Mouse (Mus musculus): ENCODE measurements around the gene Usp16. TPM values are rescaled to one million over a fixed set of nuclear protein-coding genes. Genes with fewer than 3 reads are reported as not detected.
"Not testable (repeated sequence)": the region's sequence is repeated elsewhere in the genome, so short reads cannot be mapped to it uniquely, and the experiment has no call there.

The Usp16 gene
- total RNA-seq, 2 experiments from 2014 or later, result 38.3 to 47.5 TPM

DNA sequence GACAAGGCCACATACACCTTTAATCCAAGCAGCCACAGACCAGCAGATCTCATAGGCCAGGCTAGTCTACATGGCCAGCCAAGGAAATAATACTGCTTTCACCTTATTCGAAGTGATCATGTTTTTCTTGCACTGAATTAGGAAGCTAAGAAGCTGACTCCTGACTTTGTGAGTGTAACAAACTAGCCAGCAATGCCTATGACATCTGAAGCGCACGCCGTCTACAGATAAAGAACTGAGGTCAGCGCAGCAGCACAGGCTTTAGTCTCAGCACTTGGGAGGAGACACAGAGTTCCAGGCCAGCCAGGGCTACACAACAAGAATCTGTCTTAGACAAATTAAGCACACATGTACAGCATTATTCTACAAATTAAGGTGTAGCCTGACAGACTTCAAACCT lies 32.2 kb downstream of the Usp16 start:
- DNase-seq, result no peak

DNA sequence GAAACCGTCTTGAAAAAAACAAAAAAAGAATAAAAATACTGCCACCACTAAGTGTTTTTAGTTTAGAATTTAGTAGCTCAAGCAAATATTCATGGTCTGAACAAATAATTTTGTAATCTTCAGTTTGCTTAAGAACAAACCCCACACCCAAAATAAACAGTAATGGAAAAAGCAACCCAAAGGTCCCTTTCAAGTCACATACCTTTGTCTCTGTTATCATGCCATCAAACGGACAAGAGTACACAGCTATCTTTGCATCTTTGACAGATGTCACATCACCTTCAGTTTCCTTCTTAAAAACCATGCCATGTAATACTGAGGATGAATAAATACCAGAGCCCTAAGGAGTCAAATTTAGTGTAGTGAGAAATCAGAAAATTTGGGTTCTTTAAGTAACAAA lies 34.1 kb downstream of the Usp16 start:
- no peak for DNase-seq

DNA sequence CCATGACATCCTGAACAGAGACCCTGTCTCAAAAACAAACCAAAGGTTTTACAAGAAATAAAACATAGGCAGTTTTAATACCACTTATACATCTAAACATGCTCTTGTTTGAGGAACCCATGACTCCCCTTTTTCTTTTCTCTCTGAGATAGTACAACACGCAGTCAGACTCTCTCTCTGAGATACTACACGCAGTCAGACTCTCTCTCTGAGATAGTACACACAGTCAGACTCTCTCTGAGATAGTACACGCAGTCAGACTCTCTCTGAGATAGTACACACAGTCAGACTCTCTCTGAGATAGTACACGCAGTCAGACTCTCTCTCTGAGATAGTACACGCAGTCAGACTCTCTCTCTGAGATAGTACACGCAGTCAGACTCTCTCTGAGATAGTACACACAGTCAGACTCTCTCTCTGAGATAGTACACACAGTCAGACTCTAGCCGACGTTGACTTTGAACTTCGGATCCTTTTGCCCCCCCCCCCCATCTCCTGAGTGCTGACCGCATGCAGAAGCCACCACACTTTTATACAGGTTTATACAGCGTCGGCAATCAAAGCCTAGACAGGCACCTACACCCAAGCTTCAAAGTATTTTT lies 37.8 kb downstream of the Usp16 start:
- not testable (repeated sequence) for DNase-seq

DNA sequence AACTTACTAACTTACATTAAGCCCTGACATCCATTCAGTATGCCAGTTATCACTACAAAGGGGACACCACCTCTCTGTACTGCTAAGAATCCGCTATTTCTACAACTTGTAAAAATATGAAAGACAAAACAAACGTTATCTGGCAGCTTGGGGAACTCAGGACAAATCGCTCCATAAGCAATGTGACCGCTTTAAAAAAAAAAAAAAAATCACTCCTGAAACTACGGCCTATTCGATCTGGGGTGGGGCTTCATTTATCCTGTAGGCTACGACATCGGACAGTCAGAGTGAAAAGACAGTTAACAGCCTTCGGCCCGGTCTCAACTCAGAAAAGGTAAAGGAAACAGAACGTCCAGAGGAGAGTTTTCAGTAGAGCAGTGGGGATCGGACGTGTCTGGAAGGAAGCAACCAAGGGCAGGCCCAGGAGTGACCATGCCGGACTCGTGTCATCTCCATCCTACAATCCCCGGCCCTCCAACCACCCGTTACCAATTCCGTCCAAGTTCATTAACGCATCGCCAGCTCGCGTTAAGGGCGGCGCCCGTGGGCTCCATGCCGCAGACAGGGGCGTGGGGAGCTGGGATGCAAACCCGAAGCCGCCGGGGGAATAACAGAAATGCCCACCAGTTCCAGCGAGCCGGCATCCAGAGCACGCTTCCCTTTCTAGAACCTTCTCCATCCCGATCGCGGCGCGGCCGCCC lies 40.6 kb downstream of the Usp16 start:
- DNase-seq, result no peak

DNA sequence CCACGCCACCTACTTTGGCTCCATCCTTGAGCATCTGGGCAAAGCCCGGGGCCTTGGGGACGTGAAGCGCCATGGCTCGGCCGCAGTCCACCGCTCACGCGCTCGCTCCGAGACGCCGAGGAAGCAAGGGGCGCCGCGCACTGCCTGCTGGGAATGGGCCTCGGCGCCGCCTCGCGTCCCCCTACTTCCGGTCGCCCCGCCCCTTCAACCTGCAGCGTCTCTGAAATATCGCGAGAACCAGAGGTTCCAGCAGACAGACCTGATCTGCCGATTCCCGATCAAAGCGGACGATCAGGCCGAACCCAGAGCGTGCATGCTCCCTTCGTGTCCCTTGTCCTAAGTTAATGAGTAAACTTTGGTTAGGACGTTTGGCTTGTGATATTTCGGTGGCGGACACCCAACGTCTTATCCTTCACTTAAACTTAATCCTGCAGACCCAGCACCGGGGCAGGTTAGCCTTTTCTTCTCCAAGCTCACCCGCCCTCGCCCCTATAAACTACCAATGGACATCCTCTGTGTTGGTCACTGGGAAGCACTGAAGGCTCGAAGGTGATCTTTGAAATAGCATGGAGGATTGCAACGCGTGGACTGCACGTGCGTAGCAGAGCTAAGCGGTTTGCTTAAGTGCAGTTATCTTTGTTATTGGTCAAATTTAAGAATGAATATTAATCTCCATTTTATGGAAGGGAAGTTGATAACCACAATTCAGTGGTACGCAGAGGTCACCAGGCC lies 41.4 kb downstream of the Usp16 start, which contains the start of gene Cct8:
Cct8 (minus strand) TSS at position 158 of the 732 bp plus-strand sequence.
- DNase-seq, result peak; percentile 95

DNA sequence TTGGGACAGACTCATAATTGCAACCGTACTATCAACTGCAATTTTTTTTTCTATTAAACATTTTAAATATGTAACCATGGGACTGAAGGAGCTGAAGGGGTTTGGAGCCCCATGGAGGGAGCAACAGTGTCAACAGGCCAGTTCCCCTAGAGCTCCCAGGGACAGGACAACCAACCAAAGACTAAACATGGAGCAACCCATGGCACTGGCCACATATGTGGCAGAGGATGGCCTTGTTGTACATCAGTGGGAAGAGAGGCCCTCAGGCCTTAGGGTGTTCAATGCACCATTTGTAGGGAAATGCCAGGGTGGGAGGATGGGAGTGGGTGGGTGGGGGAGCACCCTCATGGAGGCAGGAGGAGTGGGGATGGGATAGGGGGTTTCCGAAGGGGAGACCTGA lies 42.2 kb downstream of the Usp16 start:
- no peak for DNase-seq

DNA sequence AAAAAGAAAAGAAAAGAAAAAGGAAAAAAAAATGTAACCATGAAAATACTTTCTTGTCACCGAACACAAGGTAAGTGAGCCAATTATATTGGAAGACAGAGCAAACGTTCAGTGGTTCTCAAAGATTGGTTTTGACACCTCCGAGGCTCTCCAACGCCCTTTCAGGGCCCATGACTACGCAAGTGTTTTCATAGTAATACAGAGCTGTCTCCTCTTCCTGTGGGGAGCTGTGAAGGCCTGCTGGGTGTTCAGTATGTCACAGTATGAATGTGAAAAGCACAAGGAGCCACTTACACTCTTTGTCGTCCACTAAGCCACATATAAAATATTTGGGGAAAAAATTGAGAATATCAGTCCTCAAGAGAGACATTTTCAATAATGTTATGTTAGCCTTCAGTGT lies 42.7 kb downstream of the Usp16 start:
- no peak for DNase-seq

DNA sequence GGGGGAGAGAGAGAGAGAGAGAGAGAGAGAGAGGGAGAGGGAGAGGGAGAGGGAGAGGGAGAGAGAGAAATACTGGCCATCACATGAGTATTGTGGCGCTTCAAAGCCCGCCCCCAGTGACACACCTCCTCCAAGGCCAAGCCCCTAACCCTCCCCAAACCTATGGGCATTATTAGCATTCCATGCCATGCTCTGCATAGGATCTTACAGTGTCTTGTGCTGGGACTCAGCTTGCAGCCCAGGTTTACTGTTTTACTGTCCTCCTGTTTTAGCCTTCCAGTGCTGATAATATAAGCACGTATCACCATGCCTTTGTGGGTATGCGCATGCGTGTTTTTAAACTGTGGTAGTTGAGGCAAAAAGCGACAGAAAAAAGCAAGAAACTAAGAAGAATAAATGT lies 45.1 kb downstream of the Usp16 start:
- DNase-seq, result no peak

DNA sequence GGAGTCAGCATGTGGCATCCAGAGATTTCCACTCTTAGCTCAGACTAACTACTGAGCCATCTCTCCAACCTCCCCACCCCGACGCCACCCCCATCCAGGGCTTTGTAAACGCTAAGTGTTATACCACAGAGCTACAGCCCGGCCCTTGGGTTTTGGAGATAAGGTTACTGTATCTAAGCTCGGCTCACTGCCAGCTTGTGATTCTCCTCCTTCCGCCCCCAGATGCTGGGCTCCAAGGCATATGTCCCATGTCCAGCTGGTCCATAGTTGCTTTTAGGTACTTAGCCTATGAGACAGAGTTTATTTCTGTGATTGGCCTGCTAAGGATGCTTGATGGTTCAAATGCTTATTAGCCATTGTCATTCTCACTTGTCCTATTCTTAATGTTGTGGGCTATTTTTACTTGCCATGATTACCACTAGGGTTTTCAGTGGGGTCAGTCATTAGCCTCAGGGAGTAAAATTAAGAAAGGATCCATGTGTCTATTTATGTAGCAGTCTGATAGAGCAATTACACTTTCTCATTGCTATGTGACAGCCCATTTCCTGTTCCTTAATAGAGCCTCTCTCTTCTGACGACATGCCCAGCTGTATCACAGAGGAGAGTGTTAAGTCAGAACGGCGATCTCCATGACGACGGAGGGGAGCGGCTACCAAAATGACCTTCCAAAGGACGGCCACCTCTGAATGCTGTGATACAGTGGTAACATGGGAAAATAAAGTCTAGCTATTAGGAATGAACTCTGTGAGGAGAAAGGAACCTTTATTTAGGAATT lies 47.0 kb downstream of the Usp16 start:
- no peak for DNase-seq

DNA sequence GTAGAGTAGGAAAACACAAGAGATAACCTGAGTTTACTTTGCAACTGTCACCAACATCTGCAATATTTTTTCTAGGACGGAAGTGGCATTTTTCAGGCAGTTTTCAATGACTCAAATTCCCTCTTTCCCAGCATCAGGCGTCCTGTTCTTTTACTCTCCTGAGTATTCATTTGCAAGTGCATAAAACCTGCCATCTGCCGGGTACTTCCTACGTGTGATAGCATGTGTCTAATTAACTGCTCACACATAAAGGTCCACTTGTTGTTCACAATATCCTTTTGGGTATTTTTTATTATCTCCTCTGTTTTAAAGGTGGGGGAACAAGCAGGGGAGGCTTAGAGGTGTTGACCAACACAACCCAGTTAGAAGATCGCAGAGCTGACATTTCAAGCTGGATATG lies 57.2 kb downstream of the Usp16 start:
- no peak for DNase-seq

DNA sequence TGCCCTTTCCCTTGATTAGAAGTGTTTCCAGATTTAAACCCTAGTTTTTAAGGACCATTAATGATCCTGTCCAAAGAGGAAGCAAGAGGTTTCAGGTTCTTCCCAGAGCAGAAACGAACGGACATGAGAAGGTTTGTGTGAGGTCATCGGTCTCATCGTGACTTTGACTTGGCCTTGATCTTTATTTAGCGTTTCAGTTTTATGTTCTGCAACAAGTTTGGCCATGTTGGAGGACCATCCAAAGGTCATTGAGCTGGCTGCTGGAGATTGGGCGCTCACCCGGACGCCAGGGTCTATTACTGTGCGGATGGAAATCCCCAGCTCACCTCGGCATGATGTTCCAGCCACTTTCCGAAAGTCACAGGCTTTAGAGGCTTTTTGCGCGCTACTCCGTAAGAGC lies 57.8 kb downstream of the Usp16 start:
- no peak for DNase-seq

DNA sequence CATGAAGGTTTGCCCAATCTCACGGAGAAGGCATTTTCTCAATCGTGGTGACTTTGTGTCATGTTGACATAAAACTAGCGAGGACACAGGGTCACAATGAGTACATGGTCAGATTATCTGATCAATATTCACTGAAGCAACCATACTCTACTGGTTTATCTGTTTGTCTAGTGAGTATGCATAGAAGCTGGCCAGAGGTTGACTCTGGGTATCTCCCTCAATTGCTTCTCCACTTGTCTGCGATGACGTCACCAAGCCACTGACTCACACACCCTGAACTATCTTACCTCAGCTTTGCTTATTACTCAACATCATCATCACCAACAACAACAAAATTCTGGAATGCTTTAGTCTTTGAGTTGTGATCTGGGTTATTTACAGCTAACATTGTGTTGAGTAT lies 69.7 kb downstream of the Usp16 start:
- no peak for DNase-seq

DNA sequence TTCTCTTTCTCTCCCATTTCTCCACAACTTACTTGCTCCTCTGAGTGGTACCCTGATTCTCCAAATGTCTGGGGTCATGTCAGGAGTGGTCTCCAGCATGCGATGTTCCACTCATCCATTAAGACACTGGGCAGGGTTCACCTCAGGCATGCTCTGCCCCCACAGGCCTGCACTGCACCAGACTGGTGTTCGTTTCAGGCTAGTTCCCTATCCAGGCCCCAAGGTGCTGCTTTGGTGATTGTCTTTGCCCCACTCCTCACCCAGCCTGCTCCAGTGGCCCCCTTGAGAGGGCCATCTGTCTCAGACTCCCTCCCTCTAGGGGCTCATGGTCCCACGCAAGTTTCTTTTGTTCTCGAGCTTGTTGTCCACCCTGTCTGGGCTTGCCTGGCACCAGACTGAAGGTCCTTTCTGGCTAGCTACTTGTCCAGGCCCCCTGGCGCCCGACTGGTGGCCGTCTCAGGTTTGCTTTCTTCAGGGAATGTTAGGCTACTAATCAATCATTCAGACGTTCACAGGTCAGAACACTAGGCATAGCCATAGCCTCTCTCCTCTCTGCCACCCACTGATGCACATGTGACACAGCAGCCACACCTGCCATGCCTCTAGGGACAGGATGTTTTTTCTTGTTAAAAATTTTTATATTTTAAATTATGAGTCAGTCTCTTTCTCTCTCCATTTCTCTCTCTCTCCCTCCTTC lies 73.2 kb downstream of the Usp16 start:
- DNase-seq, result no peak

DNA sequence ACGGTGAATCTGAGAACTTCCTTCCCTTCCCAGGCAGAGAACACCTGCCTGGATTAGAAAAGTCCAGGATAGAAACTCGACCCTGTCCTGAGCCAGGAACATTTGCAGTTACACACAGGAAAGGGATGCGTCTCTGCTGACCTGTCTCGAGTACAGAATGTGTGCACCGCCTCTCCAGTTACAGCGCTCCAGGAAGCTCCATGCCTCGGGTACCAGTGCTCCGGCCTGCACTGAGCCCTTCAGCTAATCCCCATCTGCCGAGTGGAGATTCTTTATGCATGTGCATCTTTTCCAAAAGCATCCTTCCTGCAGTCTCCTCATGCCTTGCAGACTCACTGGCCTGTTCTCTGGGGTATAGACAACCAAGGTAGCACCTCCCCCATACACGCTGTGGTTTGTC lies 74.3 kb downstream of the Usp16 start:
- DNase-seq, result no peak

Other genes with a start within 250 kb of the Usp16 start
- 1 to 10 TPM; 6.6 to 7.1 TPM for gene N6amt1, start 100.5 kb upstream of the Usp16 start, total RNA-seq (2021)
- 10 to 100 TPM; 21.2 to 23.0 TPM for gene Ltn1, start 22.1 kb upstream of the Usp16 start, total RNA-seq (2021)
- gene Rwdd2b, start 14.1 kb upstream of the Usp16 start, total RNA-seq (2021), result 1 to 10 TPM; 3.6 to 3.9 TPM
- gene Cct8, start 41.2 kb downstream of the Usp16 start, total RNA-seq (2021), result 100 to 1,000 TPM; 111 to 117 TPM
- 10 to 100 TPM; 11.5 to 17.4 TPM for gene Map3k7cl, start 98.6 kb downstream of the Usp16 start, total RNA-seq (2021)
- 10 to 100 TPM; 13.8 to 18.0 TPM for gene Bach1, start 244.2 kb downstream of the Usp16 start, total RNA-seq (2021)

Data from gastrocnemius, postnatal 25 days (tissue).